Mouse (Mus musculus) limb, embryonic 11.5 days (tissue): ENCODE data around the gene Rbx1. TPM values are rescaled to one million over a fixed set of nuclear protein-coding genes. Genes with fewer than 3 reads are reported as not detected.
A peak's percentile ranks its signal among the peaks of the same experiment; 100 is the strongest.
"Not testable (repeated sequence)": the region's sequence is repeated elsewhere in the genome, so short reads cannot be mapped to it uniquely, and the experiment has no call there.

ENCODE experiments used
- ATAC-seq: fragments of 200-750 bp; cut with Nextera tagmentation; 2 replicates; pipeline ENCODE4 v1.8.0; 2017; ENCODE audit warnings: low read depth; ENCODE audit not compliant: insufficient number of reproducible peaks, low FRiP score, low TSS enrichment
- DNase-seq: peaks from one replicate; pipeline ENCODE4 v3.0.0-alpha.2; 2015; ENCODE audit warnings: low spot score
- H3K27ac ChIP-seq: fragments of 300-500 bp; sonication (generic); replicated peaks from 2 replicates; pipeline ENCODE4 v1.5.1; 2014; ENCODE audit warnings: low read depth, mild to moderate bottlenecking, low read length
- H3K27me3 ChIP-seq: fragments of 300-500 bp; sonication (generic); 2 replicates; pipeline ENCODE4 v1.6.1; 2014; ENCODE audit warnings: mild to moderate bottlenecking, low read length, mixed read lengths; ENCODE audit not compliant: control insufficient read depth, insufficient read depth
- H3K36me3 ChIP-seq: fragments of 300-500 bp; sonication (generic); 2 replicates; pipeline ENCODE4 v1.6.1; 2014; ENCODE audit warnings: mild to moderate bottlenecking, low read length, moderate library complexity, mixed read lengths; ENCODE audit not compliant: control insufficient read depth, insufficient read depth
- H3K4me1 ChIP-seq: fragments of 300-500 bp; sonication (generic); 2 replicates; pipeline ENCODE4 v1.6.1; 2014; ENCODE audit warnings: low read length, mixed read lengths; ENCODE audit not compliant: control insufficient read depth, insufficient read depth
- H3K4me2 ChIP-seq: fragments of 300-500 bp; sonication (generic); 2 replicates; pipeline ENCODE4 v1.6.1; 2014; ENCODE audit warnings: low read depth, mild to moderate bottlenecking, moderate library complexity; ENCODE audit not compliant: severe bottlenecking
- H3K4me3 ChIP-seq: fragments of 300-500 bp; sonication (generic); 2 replicates; pipeline ENCODE4 v1.5.1; 2014; ENCODE audit warnings: low read depth, low read length
- H3K9ac ChIP-seq: fragments of 300-500 bp; sonication (generic); 2 replicates; pipeline ENCODE4 v1.6.1; 2014; ENCODE audit warnings: mild to moderate bottlenecking, low read length
- H3K9me3 ChIP-seq: fragments of 300-500 bp; sonication (generic); 2 replicates; pipeline ENCODE4 v1.6.1; 2016; ENCODE audit warnings: low read length; ENCODE audit not compliant: control insufficient read depth
- WGBS: fragments of 180-500 bp; shearing (Covaris S2); extraction: QIAGEN DNeasy Blood & Tissue Kit; methylation state at CpG from one replicate; pipeline ENCODE4 v1.1.7; 2014; 5-methylcytosine and 5-hydroxymethylcytosine counted together
- polyA plus RNA-seq: library from polyadenylated mRNA; unstranded; fragments of >200 nt; fragmentation: Nextera tagmentation; extraction: Ambion mirVana; gene quantifications from 2 replicates; pipeline ENCODE4 v1.2.1, GENCODE M21; 2014

Rbx1 gene
- polyA plus RNA-seq, 1 experiment from 2014 or later: 571 TPM

GRCm38 (mm10) chr15:81475654-81476053 lies 9.6 kb downstream of the Rbx1 start:
- Histone ChIP-seq H3K27me3 (no peaks in the 10 kb centered on the region), H3K9ac (no peak overlapping the region), H3K4me2 (no peak overlapping the region), H3K9me3 (no peaks in the 10 kb centered on the region), H3K4me3 (no peak overlapping the region), H3K4me1 (peaks cover 3% of the 10 kb centered on the region; the same call in 1 of the 2 replicates), H3K27ac (no peak overlapping the region), H3K36me3 (peaks cover 21% of the 10 kb centered on the region; the same call in 1 of the 2 replicates)
- WGBS: 52% methylated on average over 3 of the region's 3 CpGs
- ATAC-seq (no peak), DNase-seq (no peak)

DNA sequence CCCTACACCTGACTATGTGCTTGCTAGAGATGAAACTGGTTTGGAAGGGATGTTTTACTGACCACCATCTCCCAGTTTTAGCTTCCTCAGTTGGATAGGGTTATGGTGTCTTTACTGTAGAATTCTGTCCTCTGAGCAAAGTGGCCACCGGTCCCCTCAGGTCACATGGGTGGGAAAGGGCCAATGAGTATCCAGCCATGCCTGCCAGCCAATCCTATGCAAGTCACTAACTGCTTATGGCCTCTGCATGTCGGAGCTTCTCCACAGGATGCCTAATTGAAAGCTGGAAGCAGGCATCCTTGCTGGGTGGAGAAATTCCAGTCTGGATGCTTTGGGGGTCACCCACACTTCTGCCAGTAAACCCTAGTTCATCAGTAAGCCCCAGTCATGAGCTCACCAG lies 10.5 kb downstream of the Rbx1 start:
- DNase-seq: peak; percentile 50
- Histone ChIP-seq H3K4me2 (peak overlapping the region; percentile 5; the same call in 1 of the 2 replicates), H3K4me1 (peaks cover 3% of the 10 kb centered on the region; the same call in 1 of the 2 replicates), H3K9ac (no peak overlapping the region), H3K9me3 (no peaks in the 10 kb centered on the region), H3K4me3 (no peak overlapping the region), H3K36me3 (peaks cover 12% of the 10 kb centered on the region; the same call in 1 of the 2 replicates), H3K27ac (no peak overlapping the region), H3K27me3 (no peaks in the 10 kb centered on the region)
- no peak for ATAC-seq
- WGBS: 5% methylated on average over 2 of the region's 2 CpGs

GRCm38 (mm10) chr15:81479446-81480213 lies 13.5 kb downstream of the Rbx1 start:
- H3K4me2 ChIP-seq: no peak overlapping the region
- 68% methylated on average over 21 of the region's 21 CpGs for WGBS
- ATAC-seq (no peak), DNase-seq (no peak)
- no peak overlapping the region for H3K4me3 ChIP-seq
- H3K9ac ChIP-seq: no peak overlapping the region
- no peaks in the 10 kb centered on the region for H3K9me3 ChIP-seq
- 0 out of 2 replicates have a peak, but pooled peaks cover 2% of the 10 kb centered on the region for H3K36me3 ChIP-seq
- peaks cover 3% of the 10 kb centered on the region; the same call in 1 of the 2 replicates for H3K4me1 ChIP-seq
- H3K27me3 ChIP-seq: no peaks in the 10 kb centered on the region
- no peak overlapping the region for H3K27ac ChIP-seq

GRCm38 (mm10) chr15:81480284-81480683 lies 14.2 kb downstream of the Rbx1 start:
- 68% methylated on average over 3 of the region's 3 CpGs for WGBS

DNA sequence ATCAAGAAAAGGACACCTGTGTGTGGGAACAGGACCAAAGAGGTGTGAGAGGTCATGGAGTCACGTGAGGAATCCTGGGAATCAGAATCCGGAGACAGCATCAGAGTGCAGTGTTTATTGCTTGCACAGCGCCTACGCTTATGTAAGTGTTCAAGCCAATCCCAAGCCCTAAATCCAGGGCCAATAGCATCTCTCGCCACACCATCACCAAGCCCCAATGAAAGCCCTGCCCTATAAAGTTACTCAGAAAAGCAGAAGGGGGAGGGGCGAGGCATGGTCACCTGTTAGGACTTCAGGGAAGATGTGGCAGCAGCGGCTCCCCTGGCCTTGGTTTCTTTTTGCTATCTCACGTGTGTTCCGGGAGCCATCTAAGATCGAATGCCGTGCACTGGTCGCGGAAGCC lies 14.9 kb downstream of the Rbx1 start:
- 14% methylated on average over 13 of the region's 13 CpGs for whole genome bisulfite sequencing
- DNase-seq (peak; percentile 60), ATAC-seq (no peak)
- Histone ChIP-seq H3K4me2 (peak overlapping the region; percentile 43), H3K4me1 (peaks cover 3% of the 10 kb centered on the region; the same call in 1 of the 2 replicates), H3K9ac (no peak overlapping the region), H3K27me3 (no peaks in the 10 kb centered on the region), H3K9me3 (no peaks in the 10 kb centered on the region), H3K36me3 (no peaks in the 10 kb centered on the region), H3K4me3 (peak overlapping the region; percentile 17; the same call in 1 of the 2 replicates), H3K27ac (no peak overlapping the region)

More at GRCm38 (mm10) chr15:81480284-81480683, 14.2 kb downstream of the Rbx1 start:
- H3K27ac ChIP-seq, H3K9me3 ChIP-seq, H3K4me3 ChIP-seq, H3K27me3 ChIP-seq, H3K4me1 ChIP-seq, H3K9ac ChIP-seq, H3K4me2 ChIP-seq, H3K36me3 ChIP-seq, DNase-seq, ATAC-seq: not testable (repeated sequence)

DNA sequence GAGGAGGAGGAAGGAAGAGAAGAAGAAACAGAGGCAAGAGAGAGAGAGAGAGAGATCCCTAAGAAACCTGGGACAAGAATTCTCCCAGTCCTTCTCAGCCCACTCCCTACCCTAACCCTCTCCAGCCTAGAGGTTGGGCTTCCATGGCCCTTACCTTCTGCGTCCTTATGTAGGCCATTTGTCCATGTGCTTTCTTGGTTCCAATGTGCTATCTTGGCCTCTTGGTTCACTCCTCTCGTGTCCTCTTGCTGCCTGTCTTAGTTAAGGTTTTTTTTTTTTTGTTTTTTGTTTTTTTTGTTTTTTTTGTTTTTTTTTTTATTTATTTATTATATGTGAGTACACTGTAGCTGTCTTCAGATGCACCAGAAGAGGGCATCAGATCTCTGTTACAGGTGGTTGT lies 16.9 kb downstream of the Rbx1 start:
- WGBS: 78% methylated on average over 2 of the region's 2 CpGs
- Histone ChIP-seq H3K4me2 (no peak overlapping the region), H3K9ac (no peak overlapping the region), H3K9me3 (no peaks in the 10 kb centered on the region), H3K36me3 (no peaks in the 10 kb centered on the region), H3K27ac (no peak overlapping the region), H3K27me3 (no peaks in the 10 kb centered on the region), H3K4me3 (no peak overlapping the region), H3K4me1 (no peaks in the 10 kb centered on the region)
- ATAC-seq (no peak), DNase-seq (no peak)

- Histone ChIP-seq H3K4me2 (no peak overlapping the region), H3K36me3 (no peaks in the 10 kb centered on the region), H3K9ac (no peak overlapping the region), H3K27me3 (no peaks in the 10 kb centered on the region), H3K4me3 (no peak overlapping the region), H3K27ac (no peak overlapping the region), H3K4me1 (no peaks in the 10 kb centered on the region), H3K9me3 (no peaks in the 10 kb centered on the region)
- DNase-seq: no peak
- no peak for ATAC-seq
- 87% methylated on average over 6 of the region's 6 CpGs for WGBS
Measured at GRCm38 (mm10) chr15:81483691-81484090, 17.6 kb downstream of the Rbx1 start.

GRCm38 (mm10) chr15:81485483-81485882 lies 19.4 kb downstream of the Rbx1 start:
- H3K4me2 ChIP-seq: no peak overlapping the region
- H3K27ac ChIP-seq: no peak overlapping the region
- DNase-seq (no peak), ATAC-seq (no peak)
- WGBS: 84% methylated on average over 4 of the region's 4 CpGs
- H3K9ac ChIP-seq: no peak overlapping the region
- H3K9me3 ChIP-seq: no peaks in the 10 kb centered on the region
- H3K4me1 ChIP-seq: no peaks in the 10 kb centered on the region
- H3K36me3 ChIP-seq: no peaks in the 10 kb centered on the region
- no peaks in the 10 kb centered on the region for H3K27me3 ChIP-seq
- no peak overlapping the region for H3K4me3 ChIP-seq
